Mouse (Mus musculus) liver, postnatal 0 days (tissue): ENCODE results near the gene Sipa1l3. TPM values are rescaled to one million over a fixed set of nuclear protein-coding genes. Genes with fewer than 3 reads are reported as not detected.

Experiments
- ATAC-seq: fragments of 200-750 bp; cut with Nextera tagmentation; 2 replicates; pipeline ENCODE4 v1.8.0; 2017; ENCODE audit warnings: mild to moderate bottlenecking, moderate library complexity
- DNase-seq: peaks from one replicate; pipeline ENCODE4 v3.0.0-alpha.2; 2016
- H3K27ac ChIP-seq: fragments of 300-500 bp; sonication (generic); 2 replicates; pipeline ENCODE4 v1.5.1; 2014; ENCODE audit warnings: antibody characterized with exemption, moderate library complexity, mild to moderate bottlenecking, low read depth
- H3K27me3 ChIP-seq: fragments of 300-500 bp; sonication (generic); 2 replicates; pipeline ENCODE4 v1.6.1; 2014; ENCODE audit warnings: low read length, control low read depth, mixed read lengths; ENCODE audit not compliant: insufficient read depth
- H3K36me3 ChIP-seq: fragments of 300-500 bp; sonication (generic); replicated peaks from 2 replicates; pipeline ENCODE4 v1.6.1; 2014; ENCODE audit warnings: mild to moderate bottlenecking, control low read depth, low read length, moderate library complexity, mixed read lengths; ENCODE audit not compliant: insufficient read depth
- H3K4me1 ChIP-seq: fragments of 300-500 bp; sonication (generic); 2 replicates; pipeline ENCODE4 v1.6.1; 2014; ENCODE audit warnings: antibody characterized with exemption, mild to moderate bottlenecking, control low read depth; ENCODE audit not compliant: insufficient read depth
- H3K4me2 ChIP-seq: fragments of 300-500 bp; sonication (generic); 2 replicates; pipeline ENCODE4 v1.6.1; 2014; ENCODE audit warnings: low read depth, mild to moderate bottlenecking, low read length, moderate library complexity, mixed read lengths
- H3K4me3 ChIP-seq: fragments of 300-500 bp; sonication (generic); 2 replicates; pipeline ENCODE4 v1.5.1; 2014; ENCODE audit warnings: low read depth, low read length
- H3K9ac ChIP-seq: fragments of 300-500 bp; sonication (generic); replicated peaks from 2 replicates; pipeline ENCODE4 v1.6.1; 2014; ENCODE audit warnings: mild to moderate bottlenecking, moderate library complexity
- H3K9me3 ChIP-seq: fragments of 300-500 bp; sonication (generic); 2 replicates; pipeline ENCODE4 v1.6.1; 2016; ENCODE audit warnings: mild to moderate bottlenecking, control low read depth, low read length, mixed read lengths
- CTCF ChIP-seq: sonication (generic); IDR thresholded peaks from 2 replicates; pipeline ENCODE4 v1.5.1; 2016; ENCODE audit warnings: antibody characterized with exemption, low read depth
- EP300 ChIP-seq: IDR thresholded peaks from 2 replicates; pipeline ENCODE4 v1.6.1; 2016; ENCODE audit warnings: antibody characterized with exemption, low read depth, mild to moderate bottlenecking
- WGBS: fragments of 180-500 bp; shearing (Covaris S2); extraction: QIAGEN DNeasy Blood & Tissue Kit; methylation state at CpG from one replicate; pipeline ENCODE4 v1.1.7; 2014; ENCODE audit not compliant: insufficient replicate concordance; 5-methylcytosine and 5-hydroxymethylcytosine counted together
- polyA plus RNA-seq: library from polyadenylated mRNA; unstranded; fragments of >200 nt; fragmentation: Nextera tagmentation; extraction: Ambion mirVana; gene quantifications from 2 replicates; pipeline ENCODE4 v1.2.1, GENCODE M21; 2015

The Sipa1l3 gene
- polyA plus RNA-seq, 1 experiment from 2014 or later, result 1.7 TPM

- Histone ChIP-seq H3K27ac (no peak overlapping the region), H3K36me3 (0 out of 2 replicates have a peak, but pooled peaks cover 3% of the 10 kb centered on the region), H3K4me3 (no peak overlapping the region), H3K4me2 (no peak overlapping the region), H3K27me3 (no peaks in the 10 kb centered on the region), H3K9me3 (no peaks in the 10 kb centered on the region), H3K4me1 (peaks cover 13% of the 10 kb centered on the region), H3K9ac (no peak overlapping the region)
- TF ChIP-seq EP300, result no peak
- no peak for TF ChIP-seq CTCF
- DNase-seq (no peak), ATAC-seq (no peak)
- 86% methylated on average over 11 of the region's 11 CpGs for WGBS
These were observed 23.6 kb downstream of the Sipa1l3 start for GRCm38 (mm10) chr7:29494854-29495253.

GRCm38 (mm10) chr7:29494015-29494414 is 24.4 kb downstream of the Sipa1l3 start:
- Histone ChIP-seq H3K9me3 (no peaks in the 10 kb centered on the region), H3K36me3 (0 out of 2 replicates have a peak, but pooled peaks cover 3% of the 10 kb centered on the region), H3K4me3 (no peak overlapping the region), H3K4me1 (peaks cover 11% of the 10 kb centered on the region), H3K27me3 (no peaks in the 10 kb centered on the region), H3K27ac (no peak overlapping the region), H3K4me2 (no peak overlapping the region), H3K9ac (no peak overlapping the region)
- DNase-seq (no peak), ATAC-seq (no peak)
- 70% methylated on average over 5 of the region's 5 CpGs for WGBS
- no peak for TF ChIP-seq CTCF
- TF ChIP-seq EP300, result no peak

GRCm38 (mm10) chr7:29492992-29493391 is 25.4 kb downstream of the Sipa1l3 start:
- Histone ChIP-seq H3K27ac (no peak overlapping the region), H3K4me2 (no peak overlapping the region), H3K4me1 (peaks cover 9% of the 10 kb centered on the region), H3K9me3 (no peaks in the 10 kb centered on the region), H3K36me3 (0 out of 2 replicates have a peak, but pooled peaks cover 3% of the 10 kb centered on the region), H3K9ac (no peak overlapping the region), H3K27me3 (no peaks in the 10 kb centered on the region), H3K4me3 (no peak overlapping the region)
- DNase-seq (no peak), ATAC-seq (no peak)
- 74% methylated on average over 1 of the region's 1 CpGs for WGBS
- TF ChIP-seq CTCF (no peak), EP300 (no peak)

- ATAC-seq (0 out of 2 replicates have a peak, but pooled peaks have one; percentile 19), DNase-seq (no peak)
- Histone ChIP-seq H3K27me3 (no peaks in the 10 kb centered on the region), H3K4me3 (no peak overlapping the region), H3K9me3 (no peaks in the 10 kb centered on the region), H3K27ac (no peak overlapping the region), H3K9ac (no peak overlapping the region), H3K36me3 (0 out of 2 replicates have a peak, but pooled peaks cover 3% of the 10 kb centered on the region), H3K4me1 (peaks cover 9% of the 10 kb centered on the region), H3K4me2 (no peak overlapping the region)
- WGBS, result 54% methylated on average over 3 of the region's 3 CpGs
- no peak for TF ChIP-seq EP300
- TF ChIP-seq CTCF, result no peak
These were observed 26.6 kb downstream of the Sipa1l3 start for GRCm38 (mm10) chr7:29491861-29492260.

- H3K4me3 ChIP-seq, result no peak overlapping the region
- DNase-seq, result no peak
- H3K9me3 ChIP-seq, result no peaks in the 10 kb centered on the region
- ATAC-seq, result no peak
- no peak overlapping the region for H3K27ac ChIP-seq
- no peak overlapping the region for H3K4me2 ChIP-seq
- H3K4me1 ChIP-seq, result peaks cover 5% of the 10 kb centered on the region
- H3K9ac ChIP-seq, result no peak overlapping the region
- H3K36me3 ChIP-seq, result 0 out of 2 replicates have a peak, but pooled peaks cover 3% of the 10 kb centered on the region
- H3K27me3 ChIP-seq, result no peaks in the 10 kb centered on the region
- TF ChIP-seq EP300, result no peak
- 49% methylated on average over 3 of the region's 3 CpGs for WGBS
These were observed 27.0 kb downstream of the Sipa1l3 start for GRCm38 (mm10) chr7:29491471-29491755.

- H3K9ac ChIP-seq, result no peak overlapping the region
- TF ChIP-seq EP300 (no peak), CTCF (no peak)
- WGBS, result 80% methylated on average over 8 of the region's 8 CpGs
- no peak for DNase-seq
- no peak for ATAC-seq
- H3K27ac ChIP-seq, result no peak overlapping the region
- H3K27me3 ChIP-seq, result no peaks in the 10 kb centered on the region
- no peak overlapping the region for H3K4me3 ChIP-seq
- 0 out of 2 replicates have a peak, but pooled peaks cover 3% of the 10 kb centered on the region for H3K36me3 ChIP-seq
- no peak overlapping the region for H3K4me2 ChIP-seq
- H3K9me3 ChIP-seq, result no peaks in the 10 kb centered on the region
- peaks cover 4% of the 10 kb centered on the region for H3K4me1 ChIP-seq
These were observed 27.6 kb downstream of the Sipa1l3 start for GRCm38 (mm10) chr7:29490704-29491470.
